Mouse (Mus musculus) MEL (cell line): ENCODE data around the gene Gale. TPM values are rescaled to one million over a fixed set of nuclear protein-coding genes. Genes with fewer than 3 reads are reported as not detected.

Experiments used
- DNase-seq: peaks from one replicate; pipeline ENCODE4 v3.0.0; 2011; ENCODE audit warnings: low read depth, low spot score
- H3K27ac ChIP-seq: 2 replicates; pipeline ENCODE4 v1.5.1; 2012; ENCODE audit warnings: low read depth, mild to moderate bottlenecking, control low read depth, low read length, moderate library complexity; ENCODE audit not compliant: control insufficient read depth
- H3K27me3 ChIP-seq, 2 experiments: fragments of 150-350 bp in 1 of 2; sonication (generic) in 1 of 2; 2 replicates each; pipeline ENCODE4 v1.6.1; 2012; ENCODE audit warnings: low read length in 2 of 2, mild to moderate bottlenecking in 2 of 2, improper control_type of control experiment in 1 of 2, moderate library complexity in 1 of 2; ENCODE audit not compliant: insufficient read depth in 2 of 2, control insufficient read depth in 1 of 2
- H3K36me3 ChIP-seq, 2 experiments: 2 replicates each; pipeline ENCODE4 v1.6.1; 2012 to 2014; ENCODE audit warnings: low read length in 2 of 2, improper control_type of control experiment in 1 of 2, inconsistent platforms in 1 of 2, mild to moderate bottlenecking in 1 of 2; ENCODE audit not compliant: insufficient read depth in 2 of 2, control insufficient read depth in 1 of 2
- H3K4me1 ChIP-seq, 2 experiments: fragments of 150-350 bp in 1 of 2; sonication (generic) in 1 of 2; 2 replicates each; pipeline ENCODE4 v1.6.1; 2012; ENCODE audit warnings: low read length in 2 of 2, improper control_type of control experiment in 1 of 2, mild to moderate bottlenecking in 1 of 2; ENCODE audit not compliant: insufficient read depth in 2 of 2, control insufficient read depth in 1 of 2
- H3K4me3 ChIP-seq, 2 experiments: fragments of 150-350 bp in 1 of 2; sonication (generic) in 1 of 2; 2 replicates each; pipeline ENCODE4 v1.5.1; 2012; ENCODE audit warnings: low read depth in 2 of 2, low read length in 2 of 2, mild to moderate bottlenecking in 2 of 2, moderate library complexity in 2 of 2, control low read depth in 1 of 2, improper control_type of control experiment in 1 of 2; ENCODE audit not compliant: control insufficient read depth in 1 of 2, insufficient read depth in 1 of 2
- H3K79me2 ChIP-seq: 2 replicates; pipeline ENCODE4 v1.6.1; 2012; ENCODE audit warnings: mild to moderate bottlenecking, low read length, moderate library complexity; ENCODE audit not compliant: control insufficient read depth, poor library complexity, insufficient read depth
- H3K9ac ChIP-seq: 2 replicates; pipeline ENCODE4 v1.6.1; 2012; ENCODE audit warnings: low read depth, mild to moderate bottlenecking, control low read depth, low read length, moderate library complexity; ENCODE audit not compliant: control insufficient read depth, poor library complexity, severe bottlenecking
- H3K9me3 ChIP-seq: fragments of 150-350 bp; sonication (generic); replicated peaks from 2 replicates; pipeline ENCODE4 v1.6.1; 2012; ENCODE audit warnings: mild to moderate bottlenecking, low read length, improper control_type of control experiment, moderate library complexity; ENCODE audit not compliant: insufficient read depth
- BHLHE40 ChIP-seq: IDR thresholded peaks from 2 replicates; pipeline ENCODE4 v1.6.1; 2012; ENCODE audit warnings: low read depth, mild to moderate bottlenecking, inconsistent platforms, low read length, improper control_type of control experiment, borderline replicate concordance
- CHD1 ChIP-seq: IDR thresholded peaks from 2 replicates; pipeline ENCODE4 v1.6.1; 2012; ENCODE audit warnings: low read depth, mild to moderate bottlenecking, inconsistent platforms, low read length, improper control_type of control experiment
- CTCF ChIP-seq, 3 experiments: IDR thresholded peaks in 2 of 3; conservative IDR thresholded peaks in 1 of 3; 2 replicates each; pipeline ENCODE4 v1.5.1; 2011 to 2012; ENCODE audit warnings: low read length in 3 of 3, low read depth in 2 of 3, mild to moderate bottlenecking in 2 of 3, improper control_type of control experiment in 1 of 3, inconsistent platforms in 1 of 3, mixed read lengths in 1 of 3, moderate library complexity in 1 of 3; ENCODE audit not compliant: control insufficient read depth in 1 of 3, insufficient read depth in 1 of 3, poor library complexity in 1 of 3, severe bottlenecking in 1 of 3
- E2F4 ChIP-seq: IDR thresholded peaks from 2 replicates; pipeline ENCODE4 v1.6.1; 2011; ENCODE audit warnings: low read depth, low read length, improper control_type of control experiment, borderline replicate concordance
- ELF1 ChIP-seq: IDR thresholded peaks from 2 replicates; pipeline ENCODE4 v1.6.1; 2014; ENCODE audit warnings: low read depth, mild to moderate bottlenecking, inconsistent platforms, low read length, improper control_type of control experiment, moderate library complexity
- EP300 ChIP-seq, 2 experiments: IDR thresholded peaks; 2 replicates each; pipeline ENCODE4 v1.6.1; 2011; ENCODE audit warnings: improper control_type of control experiment in 2 of 2, low read length in 2 of 2, low read depth in 1 of 2, mild to moderate bottlenecking in 1 of 2
- ETS1 ChIP-seq: IDR thresholded peaks from 2 replicates; pipeline ENCODE4 v1.6.1; 2012; ENCODE audit warnings: low read depth, mild to moderate bottlenecking, inconsistent platforms, low read length, improper control_type of control experiment, moderate library complexity
- GATA1 ChIP-seq: IDR thresholded peaks from 2 replicates; pipeline ENCODE4 v1.6.1; 2011; ENCODE audit warnings: low read depth, low read length, improper control_type of control experiment
- HCFC1 ChIP-seq: IDR thresholded peaks from 2 replicates; pipeline ENCODE4 v1.6.1; 2012; ENCODE audit warnings: low read depth, mild to moderate bottlenecking, inconsistent platforms, low read length, improper control_type of control experiment, moderate library complexity
- JUND ChIP-seq: IDR thresholded peaks from 2 replicates; pipeline ENCODE4 v1.6.1; 2011; ENCODE audit warnings: low read depth, mild to moderate bottlenecking, improper control_type of control experiment, low read length
- KAT2A ChIP-seq: conservative IDR thresholded peaks from 2 replicates; pipeline ENCODE4 v1.6.1; 2012; ENCODE audit warnings: low read depth, low read length, improper control_type of control experiment, inconsistent platforms
- MAFK ChIP-seq: IDR thresholded peaks from 2 replicates; pipeline ENCODE4 v1.6.1; 2011; ENCODE audit warnings: low read depth, mild to moderate bottlenecking, low read length, improper control_type of control experiment, borderline replicate concordance
- MAX ChIP-seq: IDR thresholded peaks from 2 replicates; pipeline ENCODE4 v1.6.1; 2011; ENCODE audit warnings: low read length, improper control_type of control experiment
- MAZ ChIP-seq: IDR thresholded peaks from 2 replicates; pipeline ENCODE4 v1.6.1; 2012; ENCODE audit warnings: low read depth, mild to moderate bottlenecking, inconsistent platforms, low read length, improper control_type of control experiment
- MEF2A ChIP-seq: IDR thresholded peaks from 2 replicates; pipeline ENCODE4 v1.6.1; 2014; ENCODE audit warnings: low read depth, mild to moderate bottlenecking, inconsistent platforms, low read length, improper control_type of control experiment; ENCODE audit not compliant: poor library complexity, insufficient replicate concordance, severe bottlenecking; ENCODE audit errors: extremely low read depth
- MYB ChIP-seq: IDR thresholded peaks from 2 replicates; pipeline ENCODE4 v1.6.1; 2011; ENCODE audit warnings: mild to moderate bottlenecking, low read depth, low read length, improper control_type of control experiment
- MYC ChIP-seq: IDR thresholded peaks from 2 replicates; pipeline ENCODE4 v1.6.1; 2011; ENCODE audit warnings: low read depth, mild to moderate bottlenecking, low read length, improper control_type of control experiment, moderate library complexity
- NELFE ChIP-seq: IDR thresholded peaks from 2 replicates; pipeline ENCODE4 v1.6.1; 2011; ENCODE audit warnings: low read depth, low read length, improper control_type of control experiment
- NRF1 ChIP-seq: IDR thresholded peaks from 2 replicates; pipeline ENCODE4 v1.6.1; 2014; ENCODE audit warnings: low read depth, mild to moderate bottlenecking, inconsistent platforms, low read length, improper control_type of control experiment, moderate library complexity; ENCODE audit not compliant: poor library complexity, insufficient read depth, severe bottlenecking
- POLR2A ChIP-seq, 2 experiments: IDR thresholded peaks; 2 replicates each; pipeline ENCODE4 v1.6.1; 2011 to 2012; ENCODE audit warnings: low read length in 2 of 2, mild to moderate bottlenecking in 2 of 2, control low read depth in 1 of 2, improper control_type of control experiment in 1 of 2, low read depth in 1 of 2, moderate library complexity in 1 of 2; ENCODE audit not compliant: control insufficient read depth in 1 of 2, insufficient read depth in 1 of 2, poor library complexity in 1 of 2
- POLR2AphosphoS2 ChIP-seq: IDR thresholded peaks from 2 replicates; pipeline ENCODE4 v1.6.1; 2011; ENCODE audit warnings: low read length, improper control_type of control experiment
- POLR2AphosphoS5 ChIP-seq: IDR thresholded peaks from 2 replicates; pipeline ENCODE4 v1.6.1; 2012; ENCODE audit warnings: low read depth, borderline replicate concordance, mild to moderate bottlenecking, inconsistent platforms, low read length, moderate library complexity, mixed read lengths
- RAD21 ChIP-seq: IDR thresholded peaks from 2 replicates; pipeline ENCODE4 v1.6.1; 2011; ENCODE audit warnings: mild to moderate bottlenecking, low read depth, low read length, improper control_type of control experiment
- RCOR1 ChIP-seq: IDR thresholded peaks from 2 replicates; pipeline ENCODE4 v1.6.1; 2012; ENCODE audit warnings: low read depth, mild to moderate bottlenecking, inconsistent platforms, low read length, improper control_type of control experiment
- SIN3A ChIP-seq: IDR thresholded peaks from 2 replicates; pipeline ENCODE4 v1.6.1; 2012; ENCODE audit warnings: low read length, improper control_type of control experiment, inconsistent platforms
- SMC3 ChIP-seq: IDR thresholded peaks from 2 replicates; pipeline ENCODE4 v1.6.1; 2011; ENCODE audit warnings: low read depth, low read length, improper control_type of control experiment
- TAL1 ChIP-seq: IDR thresholded peaks from 2 replicates; pipeline ENCODE4 v1.6.1; 2012; ENCODE audit warnings: mild to moderate bottlenecking, inconsistent platforms, low read length, moderate library complexity, mixed read lengths
- TBP ChIP-seq: IDR thresholded peaks from 2 replicates; pipeline ENCODE4 v1.8.0; 2011; ENCODE audit warnings: low read depth, low read length, improper control_type of control experiment
- TCF12 ChIP-seq: IDR thresholded peaks from 2 replicates; pipeline ENCODE4 v1.6.1; 2014; ENCODE audit warnings: low read depth, mild to moderate bottlenecking, inconsistent platforms, low read length, improper control_type of control experiment, moderate library complexity
- UBTF ChIP-seq: IDR thresholded peaks from 2 replicates; pipeline ENCODE4 v1.6.1; 2012; ENCODE audit warnings: low read depth, mild to moderate bottlenecking, inconsistent platforms, low read length, improper control_type of control experiment, moderate library complexity, borderline replicate concordance; ENCODE audit not compliant: insufficient read depth
- USF1 ChIP-seq: IDR thresholded peaks from 2 replicates; pipeline ENCODE4 v1.6.1; 2014; ENCODE audit warnings: low read depth, mild to moderate bottlenecking, inconsistent platforms, low read length, improper control_type of control experiment, moderate library complexity
- USF2 ChIP-seq, 2 experiments: IDR thresholded peaks; 2 replicates each; pipeline ENCODE4 v1.6.1; 2011 to 2012; ENCODE audit warnings: improper control_type of control experiment in 2 of 2, low read length in 2 of 2, borderline replicate concordance in 1 of 2, inconsistent platforms in 1 of 2, low read depth in 1 of 2, mild to moderate bottlenecking in 1 of 2; ENCODE audit not compliant: insufficient read depth in 1 of 2
- ZC3H11A ChIP-seq: IDR thresholded peaks from 2 replicates; pipeline ENCODE4 v1.6.1; 2012; ENCODE audit warnings: low read depth, mild to moderate bottlenecking, inconsistent platforms, low read length, improper control_type of control experiment
- ZKSCAN1 ChIP-seq: IDR thresholded peaks from 2 replicates; pipeline ENCODE4 v1.6.1; 2012; ENCODE audit warnings: low read depth, mild to moderate bottlenecking, inconsistent platforms, low read length, improper control_type of control experiment, moderate library complexity
- ZMIZ1 ChIP-seq: IDR thresholded peaks from 2 replicates; pipeline ENCODE4 v1.6.1; 2012; ENCODE audit warnings: low read depth, mild to moderate bottlenecking, inconsistent platforms, low read length, improper control_type of control experiment, moderate library complexity
- ZNF384 ChIP-seq: IDR thresholded peaks from 2 replicates; pipeline ENCODE4 v1.6.1; 2012; ENCODE audit warnings: low read depth, mild to moderate bottlenecking, inconsistent platforms, low read length, improper control_type of control experiment
- polyA plus RNA-seq, 2 experiments: library from polyadenylated mRNA; stranded (reverse) in 1 of 2; unstranded in 1 of 2; fragments of >175 nt in 1 of 2; fragments of >200 nt in 1 of 2; gene quantifications; 2 replicates each; pipeline versions ENCODE4 v1.2.1 to v1.2.4; 2012; ENCODE audit warnings: low replicate concordance in 2 of 2, low read depth in 1 of 2; ENCODE audit not compliant: insufficient read length in 2 of 2, insufficient read depth in 1 of 2, missing spikeins in 1 of 2
- total RNA-seq: library from RNA; depleted of rRNA; stranded (reverse); fragments of 300-350 nt; gene quantifications from 2 replicates; pipeline ENCODE4 v1.2.3, GENCODE M21; 2012

The Gale gene
- total and polyA plus RNA-seq, 3 experiments, result 24.5 to 31.2 TPM; not detected in 1

DNA sequence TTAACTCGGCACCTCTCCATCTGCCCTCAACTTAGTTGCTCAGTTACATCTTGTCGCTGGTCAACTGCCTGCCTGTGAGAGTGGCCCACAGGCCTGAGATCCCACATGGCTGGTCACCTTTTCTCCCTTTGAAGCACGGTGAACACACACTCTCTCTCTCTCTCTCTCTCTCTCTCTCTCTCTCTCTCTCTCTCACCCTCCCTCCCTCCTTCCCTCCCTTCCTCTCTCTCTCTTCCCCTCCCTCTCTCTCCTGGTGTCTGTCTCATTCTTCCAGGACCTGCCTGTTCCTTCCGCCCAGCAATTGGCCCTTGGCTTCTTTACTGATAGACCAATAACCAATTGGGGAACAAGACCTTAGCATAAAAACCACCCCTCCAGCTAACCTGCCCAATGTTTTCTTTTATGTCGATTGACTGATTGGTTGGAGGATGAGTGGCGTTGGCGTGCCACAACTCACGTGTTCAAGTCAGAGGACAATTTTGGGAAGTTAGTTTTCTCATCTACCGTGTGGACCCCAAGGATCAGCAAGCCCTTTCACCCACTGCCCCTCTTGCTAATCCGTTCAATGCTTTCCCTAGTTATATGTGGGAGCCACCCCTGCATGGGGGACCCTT, 37.2 kb upstream of the Gale start:
- Histone ChIP-seq H3K9me3 (no peaks in the 10 kb centered on the region), H3K27me3 (no peaks in the 10 kb centered on the region), H3K79me2 (peaks cover 6% of the 10 kb centered on the region), H3K27ac (peak overlapping the region; percentile 87), H3K4me1 (peaks cover 9 to 29% of the 10 kb centered on the region in 2 experiments), H3K9ac (peak overlapping the region; percentile 71), H3K36me3 (peaks cover 0 to 25% of the 10 kb centered on the region in 2 experiments; a peak in 2 of 4 replicates), H3K4me3 (peak overlapping the region; percentile 20 to 36)
- DNase-seq, result peak; percentile 97
- TF ChIP-seq MYB (no peak), TBP (peak; percentile 13; the same call in 1 of the 2 replicates), USF2 (IDR thresholded peaks at IDR 0.05; ENCODE audit: borderline replicate concordance in 1 of 2, insufficient read depth in 1 of 2, low read depth in 1 of 2, low read length in 2 of 2) (no peak), SIN3A (peak; percentile 44; the same call in 1 of the 2 replicates), POLR2A (IDR thresholded peaks at IDR 0.05; ENCODE audit: control insufficient read depth in 1 of 2, insufficient read depth in 1 of 2, low read depth in 1 of 2, low read length in 2 of 2, poor library complexity in 1 of 2) (peak; percentile 57 to 74; a peak in 3 of 4 replicates), POLR2AphosphoS5 (no peak), UBTF (no peak), MAX (peak; percentile 88), MAZ (peak; percentile 93), POLR2AphosphoS2 (peak; percentile 37; the same call in 1 of the 2 replicates), TCF12 (no peak; the same call in 1 of the 2 replicates), USF1 (peak; percentile 90), RCOR1 (0 out of 2 replicates have a peak, but pooled peaks have one; percentile 6), BHLHE40 (peak; percentile 82), EP300 (IDR thresholded peaks at IDR 0.05; ENCODE audit: low read depth in 1 of 2, low read length in 2 of 2) (no peak), ZMIZ1 (peak; percentile 47; the same call in 1 of the 2 replicates), SMC3 (no peak), E2F4 (no peak), TAL1 (no peak), HCFC1 (peak; percentile 70), CHD1 (no peak), MEF2A (no peak), MAFK (no peak), JUND (peak; percentile 98), CTCF (IDR thresholded peaks at IDR 0.05 in 2 of 3, conservative IDR thresholded peaks at IDR 0.05 in 1 of 3; ENCODE audit: control insufficient read depth in 1 of 3, insufficient read depth in 1 of 3, low read depth in 2 of 3, low read length in 3 of 3, poor library complexity in 1 of 3, severe bottlenecking in 1 of 3) (no peak), RAD21 (no peak), ZKSCAN1 (no peak), NRF1 (no peak), ETS1 (no peak; the same call in 1 of the 2 replicates), GATA1 (no peak), KAT2A (no peak), MYC (peak; percentile 94; the same call in 1 of the 2 replicates), NELFE (peak; percentile 39), ZNF384 (no peak), ZC3H11A (no peak), ELF1 (peak; percentile 40; the same call in 1 of the 2 replicates)
